Mouse (Mus musculus): ENCODE data around the gene Slc25a41. TPM values are rescaled to one million over a fixed set of nuclear protein-coding genes. Genes with fewer than 3 reads are reported as not detected.

The Slc25a41 gene
- polyA plus RNA-seq, 1 experiment = not detected

DNA sequence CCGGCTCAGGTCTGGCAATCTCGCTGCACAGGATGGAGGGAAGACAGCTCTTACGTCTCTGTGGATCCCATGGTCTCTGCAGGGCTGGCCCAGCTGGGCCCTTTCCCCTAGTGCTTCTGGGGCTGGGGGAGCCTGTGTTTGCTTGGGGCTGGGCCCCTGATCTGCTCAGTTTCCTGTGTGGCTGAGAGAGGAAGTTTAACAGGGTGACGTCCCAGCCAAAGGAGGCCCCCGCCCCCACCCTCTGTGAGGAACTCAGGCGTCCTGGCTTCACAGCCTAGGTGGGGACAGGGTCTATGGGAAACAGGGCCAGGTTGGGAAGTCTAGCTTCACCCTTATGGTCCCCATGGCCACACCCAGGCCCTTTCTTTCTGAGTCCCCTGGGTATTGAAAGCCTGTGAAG is 36.9 kb upstream of the Slc25a41 start, which contains the start of gene Dennd1c:
Dennd1c (minus strand) TSS at position 179 of the 400 bp plus-strand sequence.
- Histone ChIP-seq H3K27ac (ENCODE audit: insufficient read depth, low read depth, low read length) (peak within 1 kb of the TSS; percentile 50), H3K4me3 (ENCODE audit: low read depth, low read length) (peak within 1 kb of the TSS; percentile 53), H3K4me1 (ENCODE audit: control insufficient read depth, insufficient read depth, insufficient read length, low read length) (no peaks in the 10 kb centered on the region; the same call in 1 of the 2 replicates), H3K27me3 (ENCODE audit: control insufficient read depth, insufficient read depth, low read length) (no peaks in the 10 kb centered on the region), H3K36me3 (ENCODE audit: control insufficient read depth, insufficient read depth, low read length) (no peaks in the 10 kb centered on the region)
- no peak for TF ChIP-seq CTCF (IDR thresholded peaks at IDR 0.05; ENCODE audit: extremely low read depth, insufficient read length, insufficient replicate concordance, low read depth, low read length)
- TF ChIP-seq POLR2A (IDR thresholded peaks at IDR 0.05; ENCODE audit: low read depth, low read length) = peak; percentile 62; the same call in 1 of the 2 replicates
- 58% methylated on average over 6 of the region's 6 CpGs for WGBS

DNA sequence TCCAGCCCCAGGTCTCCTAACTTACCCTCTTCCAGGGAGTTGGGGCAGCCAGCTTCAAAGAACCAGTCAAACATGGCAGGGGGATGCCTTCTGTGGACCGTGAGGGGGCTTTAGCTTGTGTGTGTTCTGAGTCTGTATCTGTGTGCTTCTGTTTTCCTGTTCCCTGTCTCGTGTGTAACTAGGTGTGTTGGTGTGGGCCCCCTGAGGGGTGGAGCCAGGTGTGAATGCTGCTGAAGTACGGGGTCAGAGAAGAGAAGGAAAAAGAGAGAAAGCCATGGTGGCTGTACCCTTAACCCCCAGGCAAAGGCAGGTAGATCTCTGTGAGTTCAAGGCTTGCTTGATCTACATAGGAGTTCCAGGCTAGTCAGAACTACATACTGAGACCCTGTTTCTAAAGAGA is 35.5 kb upstream of the Slc25a41 start:
- H3K27ac ChIP-seq (ENCODE audit: insufficient read depth, low read depth, low read length) = no peak overlapping the region
- WGBS = 38% methylated on average over 3 of the region's 3 CpGs
- no peaks in the 10 kb centered on the region for H3K27me3 ChIP-seq (ENCODE audit: control insufficient read depth, insufficient read depth, low read length)
- TF ChIP-seq CTCF (IDR thresholded peaks at IDR 0.05; ENCODE audit: extremely low read depth, insufficient read length, insufficient replicate concordance, low read depth, low read length) = no peak
- no peak overlapping the region for H3K4me3 ChIP-seq (ENCODE audit: low read depth, low read length)
- no peaks in the 10 kb centered on the region for H3K36me3 ChIP-seq (ENCODE audit: control insufficient read depth, insufficient read depth, low read length)
- H3K4me1 ChIP-seq (ENCODE audit: control insufficient read depth, insufficient read depth, insufficient read length, low read length) = no peaks in the 10 kb centered on the region; the same call in 1 of the 2 replicates

DNA sequence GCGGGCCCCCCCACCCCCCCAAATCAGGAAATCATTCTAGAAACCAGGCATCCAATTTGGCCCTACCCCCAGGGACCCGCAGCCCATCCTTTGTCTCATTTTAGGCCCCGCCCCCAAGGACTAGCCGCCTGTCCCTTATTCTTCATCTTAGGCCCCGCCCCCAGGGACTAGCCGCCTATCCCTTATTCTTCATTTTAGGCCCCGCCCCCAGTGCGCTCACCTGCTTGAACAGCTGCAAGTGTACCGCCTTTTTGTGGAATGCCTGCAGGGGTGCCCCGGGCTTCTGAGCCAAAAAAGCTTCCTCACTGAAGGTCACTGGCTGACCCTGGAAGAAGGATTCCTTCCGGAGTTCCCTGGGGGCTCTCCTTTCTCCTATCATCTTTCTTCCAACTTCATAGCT is 29.2 kb upstream of the Slc25a41 start:
- 11% methylated on average over 11 of the region's 11 CpGs for WGBS
- no peaks in the 10 kb centered on the region for H3K27me3 ChIP-seq (ENCODE audit: control insufficient read depth, insufficient read depth, low read length)

DNA sequence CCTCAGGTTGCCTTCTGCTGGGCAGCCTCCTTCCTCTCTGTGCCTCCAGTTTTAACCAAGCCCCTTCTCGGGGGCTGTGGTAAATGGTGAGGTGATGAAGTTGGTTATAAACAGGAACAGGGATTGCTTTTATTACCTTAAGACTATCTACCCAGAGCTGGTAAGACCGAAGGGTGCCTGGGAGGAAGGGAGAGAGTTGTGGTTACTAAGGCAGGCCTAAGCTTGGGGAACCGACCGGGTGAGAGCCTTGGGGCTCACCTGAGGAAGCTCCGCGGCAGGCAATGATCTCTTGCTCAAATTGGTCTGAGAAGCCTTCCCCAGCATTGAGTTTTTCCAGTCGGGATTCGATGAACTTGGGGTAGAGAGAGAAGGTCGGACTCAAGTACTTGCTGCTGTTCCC is 28.8 kb upstream of the Slc25a41 start:
- Histone ChIP-seq H3K36me3 (ENCODE audit: control insufficient read depth, insufficient read depth, low read length) (peaks cover 29% of the 10 kb centered on the region), H3K27me3 (ENCODE audit: control insufficient read depth, insufficient read depth, low read length) (no peaks in the 10 kb centered on the region), H3K4me3 (ENCODE audit: low read depth, low read length) (no peak overlapping the region), H3K27ac (ENCODE audit: insufficient read depth, low read depth, low read length) (no peak overlapping the region), H3K4me1 (ENCODE audit: control insufficient read depth, insufficient read depth, insufficient read length, low read length) (peaks cover 2% of the 10 kb centered on the region; the same call in 1 of the 2 replicates)
- no peak for TF ChIP-seq POLR2A (IDR thresholded peaks at IDR 0.05; ENCODE audit: low read depth, low read length)
- no peak for TF ChIP-seq CTCF (IDR thresholded peaks at IDR 0.05; ENCODE audit: extremely low read depth, insufficient read length, insufficient replicate concordance, low read depth, low read length)
- 19% methylated on average over 9 of the region's 9 CpGs for WGBS

More for the DNA sequence above, 29.2 kb upstream of the Slc25a41 start:
- no peaks in the 10 kb centered on the region for H3K4me1 ChIP-seq (ENCODE audit: control insufficient read depth, insufficient read depth, insufficient read length, low read length)
- no peak overlapping the region for H3K4me3 ChIP-seq (ENCODE audit: low read depth, low read length)
- TF ChIP-seq POLR2A (IDR thresholded peaks at IDR 0.05; ENCODE audit: low read depth, low read length) (no peak), CTCF (IDR thresholded peaks at IDR 0.05; ENCODE audit: extremely low read depth, insufficient read length, insufficient replicate concordance, low read depth, low read length) (no peak)
- no peak overlapping the region for H3K27ac ChIP-seq (ENCODE audit: insufficient read depth, low read depth, low read length)
- peaks cover 25% of the 10 kb centered on the region for H3K36me3 ChIP-seq (ENCODE audit: control insufficient read depth, insufficient read depth, low read length)

DNA sequence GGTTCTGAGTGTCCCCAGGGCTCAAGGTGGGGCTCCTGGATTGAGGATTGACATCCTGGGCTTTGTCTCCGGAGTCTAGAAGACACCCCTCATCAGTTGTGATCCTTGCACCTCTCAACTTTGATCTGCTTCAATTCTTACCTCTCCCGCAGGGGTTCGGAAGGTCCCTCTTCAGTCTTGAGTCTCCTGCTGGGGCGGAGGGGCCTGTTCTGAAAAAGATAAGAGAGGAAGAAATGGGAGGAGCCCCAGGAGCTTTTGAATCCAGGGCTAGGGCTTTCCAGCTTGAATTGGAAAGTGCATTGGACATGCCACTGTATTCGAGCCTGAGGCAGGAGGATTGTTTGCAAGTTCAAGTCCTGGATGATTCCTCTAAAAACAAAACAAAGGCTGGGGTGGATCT is 25.5 kb upstream of the Slc25a41 start:
- Histone ChIP-seq H3K4me1 (ENCODE audit: control insufficient read depth, insufficient read depth, insufficient read length, low read length) (peaks cover 8% of the 10 kb centered on the region; the same call in 1 of the 2 replicates), H3K27ac (ENCODE audit: insufficient read depth, low read depth, low read length) (no peak overlapping the region), H3K4me3 (ENCODE audit: low read depth, low read length) (no peak overlapping the region), H3K27me3 (ENCODE audit: control insufficient read depth, insufficient read depth, low read length) (no peaks in the 10 kb centered on the region), H3K36me3 (ENCODE audit: control insufficient read depth, insufficient read depth, low read length) (peaks cover 33% of the 10 kb centered on the region)
- TF ChIP-seq POLR2A (IDR thresholded peaks at IDR 0.05; ENCODE audit: low read depth, low read length) (no peak), CTCF (IDR thresholded peaks at IDR 0.05; ENCODE audit: extremely low read depth, insufficient read length, insufficient replicate concordance, low read depth, low read length) (no peak)
- 79% methylated on average over 5 of the region's 5 CpGs for WGBS

DNA sequence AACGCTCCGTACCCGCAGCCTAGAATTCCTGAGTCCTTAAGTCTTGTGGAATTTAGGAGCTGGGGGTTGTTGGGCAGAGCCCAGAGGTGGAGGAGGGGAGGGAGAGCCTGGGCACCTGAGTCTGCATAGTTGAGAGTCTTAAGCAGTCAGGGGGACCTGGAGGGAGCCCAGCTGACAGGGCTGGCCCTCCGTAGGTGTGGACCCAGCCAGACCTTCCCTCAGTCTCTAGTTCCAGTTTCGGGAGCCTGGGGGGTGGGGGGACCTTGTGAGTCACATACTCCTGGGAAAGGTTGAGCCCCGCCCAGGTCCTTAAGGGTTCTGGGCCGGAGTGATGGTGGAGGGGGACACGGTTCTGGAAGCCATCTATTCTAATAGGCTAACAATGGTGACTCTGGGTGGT is 21.6 kb upstream of the Slc25a41 start:
- 8% methylated on average over 8 of the region's 8 CpGs for WGBS
- peak overlapping the region; percentile 98 for H3K27ac ChIP-seq (ENCODE audit: insufficient read depth, low read depth, low read length)
- no peaks in the 10 kb centered on the region for H3K27me3 ChIP-seq (ENCODE audit: control insufficient read depth, insufficient read depth, low read length)
- peaks cover 13% of the 10 kb centered on the region; the same call in 1 of the 2 replicates for H3K4me1 ChIP-seq (ENCODE audit: control insufficient read depth, insufficient read depth, insufficient read length, low read length)
- H3K4me3 ChIP-seq (ENCODE audit: low read depth, low read length) = peak overlapping the region; percentile 72
- TF ChIP-seq POLR2A (IDR thresholded peaks at IDR 0.05; ENCODE audit: low read depth, low read length) (peak; percentile 28; the same call in 1 of the 2 replicates), CTCF (IDR thresholded peaks at IDR 0.05; ENCODE audit: extremely low read depth, insufficient read length, insufficient replicate concordance, low read depth, low read length) (no peak)
- peaks cover 28% of the 10 kb centered on the region for H3K36me3 ChIP-seq (ENCODE audit: control insufficient read depth, insufficient read depth, low read length)

DNA sequence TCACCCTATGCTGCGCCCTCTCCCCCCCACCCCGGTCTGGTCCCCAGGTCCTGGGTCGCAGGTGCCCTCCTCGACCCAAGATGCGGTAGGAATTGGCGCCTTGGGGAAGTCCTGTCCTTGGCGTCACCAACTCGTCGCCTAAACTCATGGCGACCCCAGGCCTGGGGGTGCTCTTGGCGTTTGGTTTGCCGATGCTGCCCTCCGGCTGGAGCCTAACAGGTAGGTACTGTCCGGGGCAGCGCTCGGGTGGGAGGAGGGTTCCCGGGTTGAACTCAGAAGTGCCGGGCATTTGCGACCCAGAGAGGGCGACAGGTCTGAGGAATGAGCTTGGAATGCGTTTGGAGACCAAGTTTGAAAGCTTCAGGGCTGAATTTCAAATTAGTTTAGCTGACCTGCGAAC is 21.1 kb upstream of the Slc25a41 start:
- Histone ChIP-seq H3K4me1 (ENCODE audit: control insufficient read depth, insufficient read depth, insufficient read length, low read length) (peaks cover 13% of the 10 kb centered on the region; the same call in 1 of the 2 replicates), H3K36me3 (ENCODE audit: control insufficient read depth, insufficient read depth, low read length) (peaks cover 26% of the 10 kb centered on the region), H3K4me3 (ENCODE audit: low read depth, low read length) (peak overlapping the region; percentile 72), H3K27ac (ENCODE audit: insufficient read depth, low read depth, low read length) (peak overlapping the region; percentile 98), H3K27me3 (ENCODE audit: control insufficient read depth, insufficient read depth, low read length) (no peaks in the 10 kb centered on the region)
- TF ChIP-seq CTCF (IDR thresholded peaks at IDR 0.05; ENCODE audit: extremely low read depth, insufficient read length, insufficient replicate concordance, low read depth, low read length) (no peak), POLR2A (IDR thresholded peaks at IDR 0.05; ENCODE audit: low read depth, low read length) (no peak)
- 5% methylated on average over 22 of the region's 22 CpGs for WGBS
